Mouse (Mus musculus): ENCODE results near the gene Ltv1. TPM values are rescaled to one million over a fixed set of nuclear protein-coding genes. Genes with fewer than 3 reads are reported as not detected.

Gene Ltv1
- 0.59 and 0.91 TPM in 2 replicates for polyA plus RNA-seq (2012)

GRCm38 (mm10) chr10:13192731-13193351 is at the start of gene Ltv1:
TSS of gene Ltv1 (minus strand) at chr10:13193168.
- TF ChIP-seq GATA1 (IDR thresholded peaks at IDR 0.05; ENCODE audit: low read length) (no peak), TAL1 (IDR thresholded peaks at IDR 0.05; ENCODE audit: low read length) (no peak)
- H3K27me3 ChIP-seq (ENCODE audit: control insufficient read depth), result no peaks in the 10 kb centered on the region
- H3K4me3 ChIP-seq (replicated peaks), result peak within 1 kb of the TSS; percentile 92
- peaks cover 31% of the 10 kb centered on the region for H3K36me3 ChIP-seq (ENCODE audit: control insufficient read depth)
- peaks cover 18% of the 10 kb centered on the region for H3K4me1 ChIP-seq (ENCODE audit: control insufficient read depth)
- no peaks in the 10 kb centered on the region for H3K9me3 ChIP-seq (ENCODE audit: control insufficient read depth, low read length)

- no peaks in the 10 kb centered on the region for H3K9me3 ChIP-seq (ENCODE audit: control insufficient read depth, low read length)
- no peaks in the 10 kb centered on the region; the same call in 1 of the 2 replicates for H3K4me1 ChIP-seq (ENCODE audit: control insufficient read depth)
- no peaks in the 10 kb centered on the region for H3K27me3 ChIP-seq (ENCODE audit: control insufficient read depth)
- TF ChIP-seq GATA1 (IDR thresholded peaks at IDR 0.05; ENCODE audit: low read length) (no peak), TAL1 (IDR thresholded peaks at IDR 0.05; ENCODE audit: low read length) (no peak)
- no peaks in the 10 kb centered on the region for H3K36me3 ChIP-seq (ENCODE audit: control insufficient read depth)
- H3K4me3 ChIP-seq (replicated peaks), result no peak overlapping the region
Measured at GRCm38 (mm10) chr10:13240431-13240830, 47.5 kb upstream of the Ltv1 start.

- TF ChIP-seq GATA1 (IDR thresholded peaks at IDR 0.05; ENCODE audit: low read length), result no peak
- TF ChIP-seq TAL1 (IDR thresholded peaks at IDR 0.05; ENCODE audit: low read length), result no peak
Measured at GRCm38 (mm10) chr10:13238188-13238587, 45.2 kb upstream of the Ltv1 start.

GRCm38 (mm10) chr10:13236866-13237265 is 43.9 kb upstream of the Ltv1 start:
- no peak overlapping the region for H3K4me3 ChIP-seq (replicated peaks)
- no peaks in the 10 kb centered on the region; the same call in 1 of the 2 replicates for H3K4me1 ChIP-seq (ENCODE audit: control insufficient read depth)
- no peak for TF ChIP-seq GATA1 (IDR thresholded peaks at IDR 0.05; ENCODE audit: low read length)
- TF ChIP-seq TAL1 (IDR thresholded peaks at IDR 0.05; ENCODE audit: low read length), result no peak
- no peaks in the 10 kb centered on the region for H3K27me3 ChIP-seq (ENCODE audit: control insufficient read depth)
- no peaks in the 10 kb centered on the region for H3K36me3 ChIP-seq (ENCODE audit: control insufficient read depth)
- H3K9me3 ChIP-seq (ENCODE audit: control insufficient read depth, low read length), result no peaks in the 10 kb centered on the region

More at GRCm38 (mm10) chr10:13238188-13238587, 45.2 kb upstream of the Ltv1 start:
- no peak overlapping the region for H3K4me3 ChIP-seq (replicated peaks)
- H3K4me1 ChIP-seq (ENCODE audit: control insufficient read depth), result no peaks in the 10 kb centered on the region; the same call in 1 of the 2 replicates
- no peaks in the 10 kb centered on the region for H3K9me3 ChIP-seq (ENCODE audit: control insufficient read depth, low read length)
- H3K36me3 ChIP-seq (ENCODE audit: control insufficient read depth), result no peaks in the 10 kb centered on the region
- H3K27me3 ChIP-seq (ENCODE audit: control insufficient read depth), result no peaks in the 10 kb centered on the region

- no peak for TF ChIP-seq TAL1 (IDR thresholded peaks at IDR 0.05; ENCODE audit: low read length)
- no peak for TF ChIP-seq GATA1 (IDR thresholded peaks at IDR 0.05; ENCODE audit: low read length)
- Histone ChIP-seq H3K9me3 (ENCODE audit: control insufficient read depth, low read length) (no peaks in the 10 kb centered on the region), H3K36me3 (ENCODE audit: control insufficient read depth) (no peaks in the 10 kb centered on the region), H3K27me3 (ENCODE audit: control insufficient read depth) (no peaks in the 10 kb centered on the region), H3K4me3 (replicated peaks) (no peak overlapping the region), H3K4me1 (ENCODE audit: control insufficient read depth) (no peaks in the 10 kb centered on the region)
Measured at GRCm38 (mm10) chr10:13234503-13234902, 41.5 kb upstream of the Ltv1 start.

- TF ChIP-seq GATA1 (IDR thresholded peaks at IDR 0.05; ENCODE audit: low read length), result no peak
- TF ChIP-seq TAL1 (IDR thresholded peaks at IDR 0.05; ENCODE audit: low read length), result no peak
- H3K4me3 ChIP-seq (replicated peaks), result no peak overlapping the region
- H3K36me3 ChIP-seq (ENCODE audit: control insufficient read depth), result no peaks in the 10 kb centered on the region
- no peaks in the 10 kb centered on the region for H3K27me3 ChIP-seq (ENCODE audit: control insufficient read depth)
- H3K9me3 ChIP-seq (ENCODE audit: control insufficient read depth, low read length), result no peaks in the 10 kb centered on the region
- H3K4me1 ChIP-seq (ENCODE audit: control insufficient read depth), result no peaks in the 10 kb centered on the region
Measured at GRCm38 (mm10) chr10:13233941-13234340, 41.0 kb upstream of the Ltv1 start.

GRCm38 (mm10) chr10:13233143-13233622 is 40.2 kb upstream of the Ltv1 start:
- H3K4me1 ChIP-seq (ENCODE audit: control insufficient read depth), result no peaks in the 10 kb centered on the region
- no peaks in the 10 kb centered on the region for H3K27me3 ChIP-seq (ENCODE audit: control insufficient read depth)
- no peaks in the 10 kb centered on the region for H3K36me3 ChIP-seq (ENCODE audit: control insufficient read depth)
- no peak overlapping the region for H3K4me3 ChIP-seq (replicated peaks)
- TF ChIP-seq TAL1 (IDR thresholded peaks at IDR 0.05; ENCODE audit: low read length) (no peak), GATA1 (IDR thresholded peaks at IDR 0.05; ENCODE audit: low read length) (no peak)
- no peaks in the 10 kb centered on the region for H3K9me3 ChIP-seq (ENCODE audit: control insufficient read depth, low read length)

GRCm38 (mm10) chr10:13232443-13233142 is 39.6 kb upstream of the Ltv1 start:
- H3K36me3 ChIP-seq (ENCODE audit: control insufficient read depth), result no peaks in the 10 kb centered on the region
- H3K4me1 ChIP-seq (ENCODE audit: control insufficient read depth), result no peaks in the 10 kb centered on the region
- H3K27me3 ChIP-seq (ENCODE audit: control insufficient read depth), result no peaks in the 10 kb centered on the region
- H3K9me3 ChIP-seq (ENCODE audit: control insufficient read depth, low read length), result no peaks in the 10 kb centered on the region
- TF ChIP-seq GATA1 (IDR thresholded peaks at IDR 0.05; ENCODE audit: low read length) (no peak), TAL1 (IDR thresholded peaks at IDR 0.05; ENCODE audit: low read length) (no peak)
- no peak overlapping the region for H3K4me3 ChIP-seq (replicated peaks)

GRCm38 (mm10) chr10:13230716-13231115 is 37.7 kb upstream of the Ltv1 start:
- no peaks in the 10 kb centered on the region for H3K9me3 ChIP-seq (ENCODE audit: control insufficient read depth, low read length)

More at GRCm38 (mm10) chr10:13230716-13231115, 37.7 kb upstream of the Ltv1 start:
- H3K27me3 ChIP-seq (ENCODE audit: control insufficient read depth), result no peaks in the 10 kb centered on the region
- TF ChIP-seq GATA1 (IDR thresholded peaks at IDR 0.05; ENCODE audit: low read length) (no peak), TAL1 (IDR thresholded peaks at IDR 0.05; ENCODE audit: low read length) (no peak)
- H3K4me1 ChIP-seq (ENCODE audit: control insufficient read depth), result no peaks in the 10 kb centered on the region
- no peaks in the 10 kb centered on the region for H3K36me3 ChIP-seq (ENCODE audit: control insufficient read depth)
- H3K4me3 ChIP-seq (replicated peaks), result no peak overlapping the region
